Comparison of ENCODE assay signal across 24 mouse cellular contexts in the genomic region with DNA sequence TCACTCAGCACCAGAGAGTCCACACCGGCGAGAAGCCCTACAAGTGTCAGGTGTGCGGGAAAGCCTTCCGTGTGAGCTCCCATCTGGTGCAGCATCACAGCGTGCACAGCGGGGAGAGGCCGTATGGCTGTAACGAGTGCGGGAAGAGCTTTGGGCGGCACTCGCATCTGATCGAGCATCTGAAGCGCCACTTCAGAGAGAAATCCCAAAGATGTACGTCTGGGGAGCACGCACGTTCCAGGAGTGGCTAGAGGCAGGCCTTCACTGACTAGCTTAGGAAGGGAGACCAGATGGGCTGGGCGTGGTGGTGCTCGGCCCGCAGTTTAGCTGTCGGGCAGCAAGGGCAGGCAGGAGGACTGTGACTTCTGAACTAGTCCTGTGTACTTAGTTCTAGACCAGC.
"Had no signal": no experiment of that assay in that cellular context is flagged by ENCODE, and none has a peak within 500 bp of the region (broad histone marks: within the 10 kb centered on the region; RNA-seq: fewer than 3 reads in every experiment).

No protein-coding gene starts in this region.

- H3K4me2 ChIP-seq: limb, embryonic 12.5 days; limb, embryonic 15.5 days; lung, embryonic 15.5 days; midbrain, embryonic 13.5 days; neural tube, embryonic 13.5 days; stomach, embryonic 15.5 days had no signal

- H3K27ac ChIP-seq: limb, embryonic 12.5 days; limb, embryonic 15.5 days; liver, embryonic 14.5 days; lung, embryonic 15.5 days; midbrain, embryonic 10.5 days; midbrain, embryonic 13.5 days; neural tube, embryonic 13.5 days; stomach, embryonic 15.5 days had no signal

- H3K4me1 ChIP-seq: limb, embryonic 12.5 days; limb, embryonic 15.5 days; lung, embryonic 15.5 days; megakaryocyte, embryonic 14.5 days; midbrain, embryonic 10.5 days; midbrain, embryonic 13.5 days; neural tube, embryonic 13.5 days; stomach, embryonic 15.5 days had no signal

- H3K9me3 ChIP-seq: limb, embryonic 12.5 days; limb, embryonic 15.5 days; lung, embryonic 15.5 days; megakaryocyte, embryonic 14.5 days; midbrain, embryonic 10.5 days; midbrain, embryonic 13.5 days; neural tube, embryonic 13.5 days; stomach, embryonic 15.5 days had no signal

- H3K4me3 ChIP-seq: limb, embryonic 12.5 days; limb, embryonic 15.5 days; lung, embryonic 15.5 days; megakaryocyte, embryonic 14.5 days; midbrain, embryonic 10.5 days; midbrain, embryonic 13.5 days; myocyte; neural tube, embryonic 13.5 days; stomach, embryonic 15.5 days had no signal

- H3K9ac ChIP-seq: limb, embryonic 12.5 days; limb, embryonic 15.5 days; liver, embryonic 14.5 days; lung, embryonic 15.5 days; midbrain, embryonic 13.5 days; neural tube, embryonic 13.5 days; stomach, embryonic 15.5 days had no signal

- DNase-seq: kidney, adult 18-20 months; kidney, postnatal 14 days; kidney, postnatal 4 days; left cerebral cortex, postnatal 4 days; lung, adult 18-20 months; lung, postnatal 10 days; lung, postnatal 36 days; right cerebral cortex, adult 18-20 months; right cerebral cortex, postnatal 14 days; spleen, adult 18-20 months; thymus, adult 2 months; thymus, postnatal 14 days; thymus, postnatal 4 days had no signal

- H3K27me3 ChIP-seq: limb, embryonic 12.5 days; limb, embryonic 15.5 days; lung, embryonic 15.5 days; megakaryocyte, embryonic 14.5 days; midbrain, embryonic 13.5 days; neural tube, embryonic 13.5 days; stomach, embryonic 15.5 days had no signal

- ATAC-seq: midbrain, embryonic 13.5 days; midbrain, embryonic 16.5 days had no signal
